Mouse (Mus musculus) heart, postnatal 0 days (tissue): ENCODE results near the gene Eif4a1.

ENCODE experiments used
- CTCF ChIP-seq: IDR thresholded peaks from 2 replicates; pipeline ENCODE4 v1.5.1; 2016; ENCODE audit warnings: antibody characterized with exemption, control low read depth, low read depth
- EP300 ChIP-seq: IDR thresholded peaks from 2 replicates; pipeline ENCODE4 v1.6.1; 2016; ENCODE audit warnings: antibody characterized with exemption, low read depth

DNA sequence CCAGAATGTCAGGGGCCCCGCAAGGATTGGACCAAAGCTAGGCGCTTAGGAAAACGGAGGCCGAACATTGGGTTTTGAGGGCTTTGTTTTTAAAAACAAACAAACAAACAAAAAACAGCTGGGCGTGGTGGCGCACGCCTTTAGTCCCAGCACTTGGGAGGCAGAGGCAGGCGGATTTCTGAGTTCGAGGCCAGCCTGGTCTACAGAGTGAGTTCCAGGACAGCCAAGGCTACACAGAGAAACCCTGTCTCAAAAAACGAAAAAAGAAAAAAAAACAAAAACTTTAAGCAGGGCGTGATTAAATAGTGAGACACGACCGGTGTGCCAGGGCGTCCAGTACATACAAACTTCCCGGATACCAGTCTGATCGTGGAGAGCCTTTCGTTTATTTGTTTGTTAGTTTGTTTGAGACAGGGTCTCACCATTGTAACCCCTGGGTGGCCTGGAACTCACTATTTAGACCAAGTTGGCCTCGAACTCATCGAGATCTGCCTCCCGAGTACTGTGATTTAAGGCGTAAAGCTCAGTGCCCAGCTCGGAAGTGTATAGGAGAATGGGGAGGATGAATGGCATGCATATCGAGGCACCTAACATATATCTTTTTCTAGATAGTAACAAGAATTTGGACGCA, 10.1 kb upstream of the Eif4a1 start:
- TF ChIP-seq CTCF (no peak), EP300 (no peak)
